Mouse (Mus musculus) embryonic fibroblast, embryonic 13.5 days (primary cell): ENCODE data around the gene Ubtf.

Experiments used
- CTCF ChIP-seq: IDR thresholded peaks from 2 replicates; pipeline ENCODE4 v1.5.1; 2011; ENCODE audit warnings: mild to moderate bottlenecking, control low read depth, low read length, moderate library complexity, borderline replicate concordance; ENCODE audit not compliant: insufficient read depth
- POLR2A ChIP-seq: IDR thresholded peaks from 2 replicates; pipeline ENCODE4 v1.6.1; 2011; ENCODE audit warnings: low read depth, mild to moderate bottlenecking, control low read depth, low read length, moderate library complexity

DNA sequence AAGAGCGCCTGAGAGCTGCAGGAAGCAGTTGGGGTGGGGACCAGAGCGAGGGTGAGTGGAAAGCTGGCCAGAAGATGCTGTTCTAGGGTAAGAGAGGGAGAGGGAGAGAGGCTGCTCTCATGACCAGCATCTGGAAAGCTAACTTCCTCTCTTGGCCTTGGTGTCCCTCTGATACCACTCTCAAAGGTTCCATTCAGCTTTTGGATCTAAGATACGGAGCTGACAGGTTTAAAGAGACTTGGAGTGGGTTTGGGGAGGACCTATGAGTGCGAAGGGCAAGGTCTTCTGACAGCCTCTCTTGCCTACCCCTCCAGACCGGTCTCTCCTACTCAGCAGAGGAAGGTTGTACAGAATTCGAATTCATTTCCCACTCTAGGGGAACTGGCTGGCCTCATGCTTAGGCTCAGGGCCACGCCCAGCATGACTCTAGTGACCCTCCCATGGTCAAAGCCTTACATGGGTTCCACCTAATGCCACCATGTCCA is 28.6 kb upstream of the Ubtf start:
- TF ChIP-seq POLR2A (no peak), CTCF (no peak)
